Mouse (Mus musculus) heart, adult 18-20 months (tissue): ENCODE results near the gene Id1. TPM values are rescaled to one million over a fixed set of nuclear protein-coding genes. Genes with fewer than 3 reads are reported as not detected.

Source experiments
- DNase-seq, 2 experiments: peaks; one replicate each; pipeline ENCODE4 v3.0.0; 2021 to 2022; ENCODE audit warnings: mixed read lengths in 1 of 2
- microRNA-seq, 2 experiments: library from miRNA; unstranded; fragments of <30 nt; microRNA quantifications; one replicate each; pipeline ENCODE4 v1.2.0; 2022
- total RNA-seq, 2 experiments: library from RNA; stranded (reverse); gene quantifications; 2 replicates each; pipeline ENCODE4 v1.2.3; 2021

Gene Id1
- total RNA-seq, 2 experiments from 2014 or later: 63.7 to 75.1 TPM

DNA sequence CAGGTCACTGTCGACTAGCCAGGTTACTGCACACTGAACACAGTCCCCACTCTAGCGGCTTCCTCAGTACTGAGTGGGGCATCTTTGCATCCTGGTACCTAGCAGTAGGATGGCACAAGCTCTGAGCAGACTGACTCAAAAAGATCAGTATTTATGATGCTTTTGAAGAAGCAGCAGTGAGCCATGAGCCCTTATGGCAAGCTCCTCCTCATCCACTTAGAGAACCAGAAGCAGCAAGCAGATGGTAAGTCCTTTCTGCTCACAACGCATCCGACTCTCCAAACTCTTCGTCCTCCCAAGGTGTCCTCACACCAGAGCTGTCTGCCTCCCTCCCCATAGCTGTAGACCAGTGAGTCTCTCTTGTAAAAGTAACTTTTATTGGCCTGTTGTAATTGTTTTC, 47.2 kb downstream of the Id1 start:
- no peak for DNase-seq

DNA sequence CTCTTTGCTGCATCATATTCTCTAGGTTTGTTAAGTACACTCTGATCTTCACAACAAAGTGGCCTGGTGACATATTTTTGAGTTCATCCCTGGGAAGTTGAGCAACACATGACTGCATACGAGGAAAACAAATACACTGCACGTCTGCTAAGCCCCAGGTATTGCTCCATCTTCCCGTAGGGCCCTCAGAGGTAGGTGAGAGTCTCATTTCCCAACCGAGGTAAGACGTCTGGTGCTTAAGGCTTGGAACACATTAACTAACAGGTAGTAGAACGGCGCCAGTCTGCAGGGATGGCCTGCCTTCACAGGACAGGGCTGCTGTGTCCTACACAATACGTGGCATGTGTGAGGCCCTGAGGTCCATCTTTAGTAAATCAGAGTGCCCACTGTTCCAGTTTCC, 48.6 kb downstream of the Id1 start:
- no peak for DNase-seq

DNA sequence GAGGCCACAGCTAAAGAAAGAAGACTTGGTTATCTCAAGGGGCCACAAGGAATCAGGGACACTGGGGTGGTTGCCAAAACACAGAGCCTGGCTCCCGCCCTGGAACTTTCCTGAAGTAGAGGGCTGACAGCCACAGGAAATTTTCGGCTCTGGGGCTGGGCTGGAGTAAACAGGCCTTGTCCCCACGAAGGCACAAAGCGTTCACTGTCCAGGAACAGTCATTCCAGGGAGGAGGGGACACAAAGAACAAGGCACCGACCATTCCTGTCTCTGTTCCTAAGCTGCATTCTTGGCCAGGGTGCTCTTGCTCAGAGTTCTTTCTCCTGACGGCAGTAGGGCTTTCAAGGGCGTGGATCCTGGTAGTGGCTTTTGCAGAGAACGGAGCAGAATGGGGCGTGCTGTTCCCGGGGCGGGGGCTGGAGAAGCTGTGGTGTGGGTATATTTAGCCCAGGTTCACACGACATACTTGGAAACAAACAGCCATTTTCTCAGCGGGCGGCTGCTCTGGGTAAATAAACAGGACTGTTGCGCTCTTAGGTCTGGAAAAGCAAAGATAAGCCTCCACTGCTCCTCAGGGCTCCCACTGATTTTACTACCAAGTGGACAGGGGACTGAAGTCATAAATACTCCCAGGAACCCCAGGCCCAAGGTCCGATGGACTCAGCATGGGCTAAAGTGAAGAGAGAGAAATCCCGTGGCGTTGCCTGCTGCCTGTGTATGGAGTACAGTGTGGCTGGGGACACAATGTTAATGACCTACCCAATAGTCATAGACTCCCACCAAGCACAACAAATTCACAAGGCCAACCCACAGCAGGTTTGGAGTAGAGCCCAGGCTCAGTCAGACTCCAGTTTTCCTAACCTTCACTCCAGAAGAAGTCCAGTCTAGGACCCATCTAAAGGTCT, 49.6 kb downstream of the Id1 start:
- peak; percentile 93 to 98 for DNase-seq

Small RNA genes lying within 50 kb of the gene (microRNA-seq; reads per million reads assigned to microRNA genes)
- 0 reads per million in 2 experiments for gene Gm23802

Other genes with a start within 250 kb of the Id1 start
- not detected for gene Defb22, start 246.1 kb upstream of the Id1 start, total RNA-seq
- gene Defb26, start 224.6 kb upstream of the Id1 start, total RNA-seq: not detected
- not detected for gene Defb28, start 218.0 kb upstream of the Id1 start, total RNA-seq
- not detected for gene Defb29, start 196.2 kb upstream of the Id1 start, total RNA-seq
- gene Gm17416, start 166.9 kb upstream of the Id1 start, total RNA-seq: not detected
- gene Defb21, start 163.5 kb upstream of the Id1 start, total RNA-seq: not detected
- gene Defb19, start 155.9 kb upstream of the Id1 start, total RNA-seq: not detected
- gene Defb45, start 136.9 kb upstream of the Id1 start, total RNA-seq: not detected
- not detected for gene Defb36, start 131.9 kb upstream of the Id1 start, total RNA-seq
- gene Defb25, start 113.2 kb upstream of the Id1 start, total RNA-seq: not detected
- 1 to 10 TPM; 3.3 to 4.7 TPM for gene Rem1, start 109.3 kb upstream of the Id1 start, total RNA-seq
- 10 to 100 TPM; 32.7 to 39.6 TPM for gene H13, start 66.8 kb upstream of the Id1 start, total RNA-seq
- gene Mcts2, start 49.2 kb upstream of the Id1 start, total RNA-seq: 10 to 100 TPM; 15.8 to 16.4 TPM
- gene Cox4i2, start 17.9 kb downstream of the Id1 start, total RNA-seq: 10 to 100 TPM; 11.9 to 15.2 TPM
- 100 to 1,000 TPM in 1 of 2 experiments, 10 to 100 TPM in 1; 77.8 to 111 TPM for gene Bcl2l1, start 95.5 kb downstream of the Id1 start, total RNA-seq
- 1 to 10 TPM in 1 of 2 experiments, under 1 TPM in 1; 0.90 to 1.0 TPM for gene Tpx2, start 111.7 kb downstream of the Id1 start, total RNA-seq
- under 1 TPM in 1 of 2 experiments, not detected in 1; 0.13 TPM for gene Mylk2, start 175.1 kb downstream of the Id1 start, total RNA-seq
- 1 to 10 TPM; 2.2 to 2.6 TPM for gene Foxs1, start 197.0 kb downstream of the Id1 start, total RNA-seq
- gene Dusp15, start 215.4 kb downstream of the Id1 start, total RNA-seq: not detected
- gene Ttll9, start 226.2 kb downstream of the Id1 start, total RNA-seq: not detected